Mouse (Mus musculus) cerebellum, adult 2 months (tissue): ENCODE results near the gene Ctnna2.

Experiments
- CTCF ChIP-seq: fragments of 200-500 bp; IDR thresholded peaks from 2 replicates; pipeline ENCODE4 v1.5.1; 2011; ENCODE audit warnings: low read depth, mild to moderate bottlenecking, control low read depth, low read length, moderate library complexity, borderline replicate concordance; ENCODE audit not compliant: insufficient read depth
- POLR2A ChIP-seq: fragments of 200-500 bp; IDR thresholded peaks from 2 replicates; pipeline ENCODE4 v1.6.1; 2011; ENCODE audit warnings: low read length, control low read depth, borderline replicate concordance; ENCODE audit not compliant: insufficient read depth

DNA sequence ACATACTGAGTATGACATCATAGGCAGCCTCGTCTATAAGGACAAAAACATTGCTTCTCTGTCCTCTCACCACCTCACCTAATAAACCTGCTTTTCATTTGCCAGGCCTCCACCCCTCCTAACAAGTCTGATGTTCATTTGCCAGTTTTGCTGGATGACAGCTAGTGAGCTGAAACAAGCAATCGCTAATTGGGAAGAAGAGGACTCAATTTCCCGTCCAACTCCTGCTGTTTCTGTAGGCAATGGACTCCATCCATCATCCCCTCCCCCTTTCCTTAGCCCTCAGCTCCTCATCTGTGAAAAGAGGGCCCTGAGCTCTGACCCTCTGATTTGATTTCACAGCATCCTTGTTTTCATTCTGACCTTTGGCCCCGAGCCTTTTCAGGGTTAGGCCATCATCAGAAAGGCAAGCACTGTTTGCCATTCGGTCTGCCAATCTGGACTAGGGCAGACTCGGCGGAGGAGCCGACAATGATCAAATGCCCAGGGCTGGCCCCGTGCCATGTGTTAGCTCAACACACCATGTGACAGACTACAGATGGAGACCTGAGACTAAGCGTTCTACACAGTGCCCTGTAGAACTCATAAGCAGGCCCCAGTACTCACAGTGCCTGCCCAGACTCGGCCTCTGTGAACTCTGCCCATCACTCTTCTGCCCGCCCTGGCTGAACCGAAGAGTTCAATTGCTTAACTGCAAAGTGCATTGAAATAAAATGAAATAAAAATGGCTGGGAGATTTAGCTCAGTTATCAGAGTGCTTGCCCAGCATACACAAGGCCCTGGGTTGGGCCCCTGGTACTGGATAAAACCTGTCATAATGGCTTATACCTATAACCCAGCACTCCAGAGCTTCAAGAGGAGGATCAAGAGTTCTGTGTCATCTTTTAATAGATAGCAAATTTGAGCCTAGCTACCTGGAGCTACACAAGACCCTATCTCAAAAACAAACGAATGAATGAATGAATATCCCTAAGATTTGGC, 903.8 kb downstream of the Ctnna2 start:
- TF ChIP-seq CTCF, result no peak
- TF ChIP-seq POLR2A, result no peak
